Mouse (Mus musculus) kidney, adult 2 months (tissue): Measurements from ENCODE around the gene Vmn1r9. TPM values are rescaled to one million over a fixed set of nuclear protein-coding genes. Genes with fewer than 3 reads are reported as not detected.
A peak's percentile ranks its signal among the peaks of the same experiment; 100 is the strongest.
"Not testable (repeated sequence)": the region's sequence is repeated elsewhere in the genome, so short reads cannot be mapped to it uniquely, and the experiment has no call there.

Experiments used
- DNase-seq: peaks from one replicate; pipeline ENCODE4 v3.0.0; 2021
- H3K27ac ChIP-seq: fragments of 200-500 bp; 2 replicates; pipeline ENCODE4 v1.5.1; 2012; ENCODE audit warnings: low read depth, low read length, control low read depth, inconsistent platforms; ENCODE audit not compliant: insufficient read depth
- H3K27me3 ChIP-seq: fragments of 200-500 bp; replicated peaks from 2 replicates; pipeline ENCODE4 v1.6.1; 2012; ENCODE audit warnings: mild to moderate bottlenecking, moderate library complexity, low read length, inconsistent platforms; ENCODE audit not compliant: control insufficient read depth, insufficient read depth
- H3K36me3 ChIP-seq: fragments of 200-500 bp; 2 replicates; pipeline ENCODE4 v1.6.1; 2012; ENCODE audit warnings: mild to moderate bottlenecking, moderate library complexity, low read length, inconsistent platforms; ENCODE audit not compliant: control insufficient read depth, insufficient read depth
- H3K4me1 ChIP-seq: fragments of 200-500 bp; 2 replicates; pipeline ENCODE4 v1.6.1; 2011; ENCODE audit warnings: low read length; ENCODE audit not compliant: control insufficient read depth, insufficient read depth
- H3K4me3 ChIP-seq: fragments of 200-500 bp; 2 replicates; pipeline ENCODE4 v1.5.1; 2011; ENCODE audit warnings: mild to moderate bottlenecking, low read depth, low read length, control low read depth; ENCODE audit not compliant: insufficient read depth
- CTCF ChIP-seq: fragments of 200-500 bp; conservative IDR thresholded peaks from 2 replicates; pipeline ENCODE4 v1.5.1; 2011; ENCODE audit warnings: low read depth, mild to moderate bottlenecking, control low read depth, low read length, moderate library complexity, mixed read lengths; ENCODE audit not compliant: insufficient read depth, insufficient read length
- POLR2A ChIP-seq: fragments of 200-500 bp; IDR thresholded peaks from one replicate; pipeline ENCODE4 v1.6.1; 2011; ENCODE audit warnings: low read depth, low read length, control low read depth
- WGBS: fragments of 180-500 bp; shearing (Covaris S2); methylation state at CpG from one replicate; pipeline ENCODE4 v1.1.7; 2018; 5-methylcytosine and 5-hydroxymethylcytosine counted together
- polyA plus RNA-seq: library from polyadenylated mRNA; depleted of rRNA; stranded (reverse); fragments of >200 nt; gene quantifications from 2 replicates; pipeline ENCODE4 v1.2.3, GENCODE M21; 2012; rRNA removed

Gene Vmn1r9
- polyA plus RNA-seq, result not detected in 2 replicates

GRCm38 (mm10) chr6:57066487-57066886, at the start of gene Vmn1r9:
Gene Vmn1r9, plus strand, starts transcription at chr6:57066787.
- Histone ChIP-seq H3K27ac (no peak within 1 kb of the TSS), H3K4me3 (no peak within 1 kb of the TSS), H3K4me1 (no peaks in the 10 kb centered on the region), H3K36me3 (no peaks in the 10 kb centered on the region), H3K27me3 (no peaks in the 10 kb centered on the region)
- DNase-seq, result no peak
- WGBS, result 87% methylated on average over 2 of the region's 2 CpGs
- no peak for TF ChIP-seq POLR2A
- TF ChIP-seq CTCF, result no peak

- H3K4me3 ChIP-seq, H3K27ac ChIP-seq, H3K4me1 ChIP-seq, DNase-seq, H3K36me3 ChIP-seq, H3K27me3 ChIP-seq: not testable (repeated sequence)
- 89% methylated on average over 2 of the region's 2 CpGs for WGBS
Measured at GRCm38 (mm10) chr6:57025224-57025623, 41.4 kb upstream of the Vmn1r9 start, which contains the start of gene Vmn1r7. Gene Vmn1r7, minus strand, starts transcription at chr6:57025324.

GRCm38 (mm10) chr6:57031984-57032383, 34.6 kb upstream of the Vmn1r9 start, which contains the start of gene Vmn1r8:
Gene Vmn1r8, plus strand, starts transcription at chr6:57032284.
- TF ChIP-seq POLR2A (no peak), CTCF (no peak)
- Histone ChIP-seq H3K36me3 (no peaks in the 10 kb centered on the region), H3K27ac (no peak within 1 kb of the TSS), H3K4me3 (no peak within 1 kb of the TSS), H3K4me1 (no peaks in the 10 kb centered on the region), H3K27me3 (no peaks in the 10 kb centered on the region)
- DNase-seq, result no peak

- no peaks in the 10 kb centered on the region for H3K36me3 ChIP-seq
- H3K27me3 ChIP-seq, result no peaks in the 10 kb centered on the region
- no peak overlapping the region for H3K4me3 ChIP-seq
- no peaks in the 10 kb centered on the region for H3K4me1 ChIP-seq
- TF ChIP-seq POLR2A (no peak), CTCF (no peak)
- no peak overlapping the region for H3K27ac ChIP-seq
- 81% methylated on average over 2 of the region's 2 CpGs for WGBS
- DNase-seq, result no peak
Measured at GRCm38 (mm10) chr6:57034674-57035073, 31.9 kb upstream of the Vmn1r9 start.

GRCm38 (mm10) chr6:57063730-57064129, 2.9 kb upstream of the Vmn1r9 start:
- no peak overlapping the region for H3K27ac ChIP-seq
- no peak overlapping the region for H3K4me3 ChIP-seq
- TF ChIP-seq POLR2A, result no peak
- peak; percentile 45; the same call in 1 of the 2 replicates for TF ChIP-seq CTCF
- H3K4me1 ChIP-seq, result no peaks in the 10 kb centered on the region
- no peaks in the 10 kb centered on the region for H3K36me3 ChIP-seq
- DNase-seq, result peak; percentile 59
- H3K27me3 ChIP-seq, result no peaks in the 10 kb centered on the region

- no peaks in the 10 kb centered on the region for H3K36me3 ChIP-seq
- H3K27ac ChIP-seq, result no peak overlapping the region
- DNase-seq, result peak; percentile 7
- no peaks in the 10 kb centered on the region for H3K27me3 ChIP-seq
- no peak; the same call in 1 of the 2 replicates for TF ChIP-seq CTCF
- no peak for TF ChIP-seq POLR2A
- 81% methylated on average over 1 of the region's 1 CpGs for WGBS
- H3K4me3 ChIP-seq, result no peak overlapping the region
- no peaks in the 10 kb centered on the region for H3K4me1 ChIP-seq
Measured at GRCm38 (mm10) chr6:57106358-57106757, 39.8 kb downstream of the Vmn1r9 start.

- Histone ChIP-seq H3K27ac (no peak within 1 kb of the TSS), H3K27me3 (no peaks in the 10 kb centered on the region), H3K4me1 (no peaks in the 10 kb centered on the region), H3K36me3 (no peaks in the 10 kb centered on the region), H3K4me3 (no peak within 1 kb of the TSS)
- TF ChIP-seq CTCF, result no peak
- TF ChIP-seq POLR2A, result no peak
- no peak for DNase-seq
- 88% methylated on average over 3 of the region's 3 CpGs for WGBS
Measured at GRCm38 (mm10) chr6:57109154-57109553, 42.6 kb downstream of the Vmn1r9 start, which contains the start of gene Vmn1r10. Gene Vmn1r10, plus strand, starts transcription at chr6:57109454.

Other genes with a start within 250 kb of the Vmn1r9 start
- gene Fkbp9, start 234.7 kb upstream of the Vmn1r9 start, polyA plus RNA-seq, result 50.4 TPM in 2 replicates
- gene Nt5c3, start 142.9 kb upstream of the Vmn1r9 start, polyA plus RNA-seq, result 13.3 and 15.1 TPM in 2 replicates
- 0.14 and 0.15 TPM in 2 replicates for gene Vmn1r4, start 142.8 kb upstream of the Vmn1r9 start, polyA plus RNA-seq
- not detected in 2 replicates for gene Vmn1r5, start 96.5 kb upstream of the Vmn1r9 start, polyA plus RNA-seq
- not detected in 2 replicates for gene Vmn1r6, start 69.5 kb upstream of the Vmn1r9 start, polyA plus RNA-seq
- gene Vmn1r7, start 41.5 kb upstream of the Vmn1r9 start, polyA plus RNA-seq, result not detected in 2 replicates
- not detected in 2 replicates for gene Vmn1r8, start 34.5 kb upstream of the Vmn1r9 start, polyA plus RNA-seq
- not detected in 2 replicates for gene Vmn1r10, start 42.7 kb downstream of the Vmn1r9 start, polyA plus RNA-seq
- gene Vmn1r11, start 66.7 kb downstream of the Vmn1r9 start, polyA plus RNA-seq, result not detected in 2 replicates
- gene Vmn1r12, start 90.1 kb downstream of the Vmn1r9 start, polyA plus RNA-seq, result not detected in 2 replicates
- not detected in 2 replicates for gene Vmn1r13, start 136.5 kb downstream of the Vmn1r9 start, polyA plus RNA-seq
- not detected in 2 replicates for gene Vmn1r14, start 164.9 kb downstream of the Vmn1r9 start, polyA plus RNA-seq
- not detected in 2 replicates for gene Vmn1r15, start 191.2 kb downstream of the Vmn1r9 start, polyA plus RNA-seq